In genomic region chr3:83446154-83446667, GRCm38 (mm10) we compare ENCODE assay signal across 9 mouse cellular contexts.
A peak's percentile ranks its signal among the peaks of the same experiment; 100 is the strongest.
DNase-seq lines count a peak whose midpoint lies in the region; ATAC-seq and TF ChIP-seq lines count a peak whose summit lies in the region.
"Had no signal": no experiment of that assay in that cellular context is flagged by ENCODE, and none has a peak within 500 bp of the region (broad histone marks: within the 10 kb centered on the region; RNA-seq: fewer than 3 reads in every experiment).

No protein-coding gene starts in this region.

- H3K4me2 ChIP-seq in kidney, embryonic 15.5 days: no peak overlapping the region
- H3K4me2 ChIP-seq in heart, postnatal 0 days (ENCODE audit: low read depth, low read length): no peak overlapping the region
- H3K4me2 ChIP-seq: embryonic facial prominence, embryonic 12.5 days had no signal

- no peak overlapping the region for H3K4me3 ChIP-seq in kidney, embryonic 15.5 days (replicated peaks)
- H3K4me3 ChIP-seq in heart, postnatal 0 days (ENCODE audit: low read depth, low read length): no peak overlapping the region
- H3K4me3 ChIP-seq: embryonic facial prominence, embryonic 12.5 days had no signal

- no peaks in the 10 kb centered on the region for H3K4me1 ChIP-seq in kidney, embryonic 15.5 days
- peaks cover 30% of the 10 kb centered on the region for H3K4me1 ChIP-seq in heart, postnatal 0 days (ENCODE audit: control insufficient read depth, insufficient read depth)
- H3K4me1 ChIP-seq: embryonic facial prominence, embryonic 12.5 days had no signal

- no peak overlapping the region for H3K27ac ChIP-seq in kidney, embryonic 15.5 days
- H3K27ac ChIP-seq in heart, postnatal 0 days (ENCODE audit: low read depth): peak overlapping the region; percentile 81
- H3K27ac ChIP-seq: embryonic facial prominence, embryonic 12.5 days had no signal

- no peaks in the 10 kb centered on the region for H3K27me3 ChIP-seq in kidney, embryonic 15.5 days
- no peaks in the 10 kb centered on the region for H3K27me3 ChIP-seq in heart, postnatal 0 days (ENCODE audit: control insufficient read depth, insufficient read depth, low read length)
- H3K27me3 ChIP-seq: embryonic facial prominence, embryonic 12.5 days had no signal

- no peak overlapping the region for H3K9ac ChIP-seq in kidney, embryonic 15.5 days
- H3K9ac ChIP-seq in heart, postnatal 0 days (replicated peaks; ENCODE audit: low read depth, low read length): no peak overlapping the region
- H3K9ac ChIP-seq: embryonic facial prominence, embryonic 12.5 days had no signal

- H3K9me3 ChIP-seq in kidney, embryonic 15.5 days (replicated peaks): no peaks in the 10 kb centered on the region
- H3K9me3 ChIP-seq in heart, postnatal 0 days (replicated peaks; ENCODE audit: control insufficient read depth, low read length): no peaks in the 10 kb centered on the region
- H3K9me3 ChIP-seq: embryonic facial prominence, embryonic 12.5 days had no signal

- no peaks in the 10 kb centered on the region for H3K36me3 ChIP-seq in kidney, embryonic 15.5 days
- H3K36me3 ChIP-seq in heart, postnatal 0 days (replicated peaks; ENCODE audit: control insufficient read depth, insufficient read depth, low read length): no peaks in the 10 kb centered on the region
- H3K36me3 ChIP-seq: embryonic facial prominence, embryonic 12.5 days had no signal

- peak; percentile 55 for TF ChIP-seq EP300 in heart, postnatal 0 days (IDR thresholded peaks at IDR 0.05; ENCODE audit: low read depth)

- no peak for ATAC-seq in kidney, embryonic 15.5 days (replicated peaks; ENCODE audit: low FRiP score)
- peak; percentile 88 for ATAC-seq in heart, postnatal 0 days (ENCODE audit: insufficient read depth, low read depth)
- no peak for ATAC-seq in CD4-positive, CD25-positive, alpha-beta regulatory T cell, adult 4 months

- peak; percentile 7 to 14 for DNase-seq in kidney, postnatal 36 days
- peak; percentile 92 for DNase-seq in adrenal gland, adult 8-10 months
- DNase-seq in heart, postnatal 0 days (ENCODE audit: low spot score): peak; percentile 76
- DNase-seq in ovary, postnatal 14 days (ENCODE audit: low spot score): peak; percentile 35
- DNase-seq in layer of hippocampus, adult 9-11 months: no peak
- no peak for DNase-seq in cerebellum, adult 18-20 months

- no peak for TF ChIP-seq CTCF in heart, postnatal 0 days (IDR thresholded peaks at IDR 0.05; ENCODE audit: low read depth)

- WGBS in kidney, embryonic 15.5 days: 79% methylated on average over 7 of the region's 7 CpGs
- 9% methylated on average over 7 of the region's 7 CpGs for WGBS in heart, postnatal 0 days

Comparison
In these comparisons a context has a peak if more than half of its experiments do, and no peak if none do; other contexts are left out.
1. DNase-seq: peak in kidney, postnatal 36 days (2 of 2), adrenal gland, adult 8-10 months (single experiment), heart, postnatal 0 days (single experiment) and ovary, postnatal 14 days (single experiment); none in layer of hippocampus, adult 9-11 months (single experiment) and cerebellum, adult 18-20 months (0 of 2).